Mouse (Mus musculus): ENCODE data around the gene Vmn1r171.
"Not testable (repeated sequence)": the region's sequence is repeated elsewhere in the genome, so short reads cannot be mapped to it uniquely, and the experiment has no call there.

Vmn1r171 gene

GRCm38 (mm10) chr7:23630422-23630821, at the start of gene Vmn1r171:
Vmn1r171 (plus strand) TSS chr7:23630722.
- no peak for DNase-seq (ENCODE audit: low read depth, low spot score)

- DNase-seq (ENCODE audit: low read depth, low spot score): not testable (repeated sequence)
Measured at GRCm38 (mm10) chr7:23605875-23606274, 24.6 kb upstream of the Vmn1r171 start, which contains the start of gene Vmn1r170. Vmn1r170 (plus strand) TSS chr7:23606175.

- no peak for DNase-seq (ENCODE audit: low read depth, low spot score)
Measured at GRCm38 (mm10) chr7:23658016-23658415, 27.5 kb downstream of the Vmn1r171 start, which contains the start of gene Vmn1r172. Vmn1r172 (plus strand) TSS chr7:23658316.
